Mouse (Mus musculus) bone marrow macrophage, adult 2 months (primary cell): Measurements from ENCODE around the gene Eid3.

Experiments used
- CTCF ChIP-seq: IDR thresholded peaks from 2 replicates; pipeline ENCODE4 v1.5.1; 2012; ENCODE audit warnings: low read depth, mild to moderate bottlenecking, low read length, moderate library complexity
- POLR2A ChIP-seq: IDR thresholded peaks from 2 replicates; pipeline ENCODE4 v1.6.1; 2012; ENCODE audit warnings: mild to moderate bottlenecking, low read depth, low read length, borderline replicate concordance

DNA sequence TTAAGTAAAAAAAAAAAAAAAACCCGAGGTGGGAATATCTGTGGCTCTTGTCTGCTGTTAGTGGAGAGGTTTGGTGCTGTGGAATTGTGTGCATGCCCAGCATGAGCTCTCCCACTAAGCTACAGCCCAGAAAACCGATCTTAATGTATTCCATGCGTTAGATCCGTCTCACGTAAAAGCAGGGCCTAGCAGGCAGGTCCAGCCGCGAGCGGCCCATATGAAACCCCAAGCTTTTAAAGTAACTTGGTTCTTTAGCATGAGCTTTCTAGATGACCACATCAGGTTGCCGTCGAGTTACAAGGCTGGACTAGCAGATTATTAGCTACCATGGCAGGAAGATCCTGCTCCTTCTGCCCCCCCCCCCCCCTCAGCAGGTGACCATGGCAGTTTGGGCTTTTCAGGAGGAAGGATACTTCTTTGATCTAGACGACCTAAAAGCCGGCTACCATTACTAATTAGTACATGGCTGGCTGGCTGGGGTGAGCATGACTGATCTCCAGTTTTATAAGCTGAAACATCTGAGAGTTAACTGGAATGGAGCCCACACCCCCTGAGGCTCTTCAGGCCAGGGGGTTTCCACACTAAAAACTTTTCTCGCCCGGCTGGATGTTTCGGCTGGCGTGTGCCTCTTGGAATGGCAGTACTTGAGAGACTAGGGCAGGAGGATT lies 16.6 kb upstream of the Eid3 start:
- no peak for TF ChIP-seq CTCF
- no peak for TF ChIP-seq POLR2A
